Mouse (Mus musculus) lung, embryonic 15.5 days (tissue): ENCODE results near the gene Dnali1. TPM values are rescaled to one million over a fixed set of nuclear protein-coding genes. Genes with fewer than 3 reads are reported as not detected.

Experiments used
- ATAC-seq: fragments of 200-750 bp; cut with Nextera tagmentation; 2 replicates; pipeline ENCODE4 v1.8.0; 2017; ENCODE audit warnings: moderate number of reproducible peaks, borderline replicate concordance; ENCODE audit not compliant: low FRiP score, low TSS enrichment; ENCODE audit errors: extremely low read depth
- H3K27ac ChIP-seq: fragments of 300-500 bp; sonication (generic); 2 replicates; pipeline ENCODE4 v1.5.1; 2015; ENCODE audit warnings: moderate library complexity, mild to moderate bottlenecking, inconsistent platforms
- H3K27me3 ChIP-seq: fragments of 300-500 bp; sonication (generic); 2 replicates; pipeline ENCODE4 v1.6.1; 2015; ENCODE audit warnings: inconsistent platforms
- H3K36me3 ChIP-seq: fragments of 300-500 bp; sonication (generic); 2 replicates; pipeline ENCODE4 v1.6.1; 2015; ENCODE audit warnings: inconsistent platforms
- H3K4me1 ChIP-seq: fragments of 300-500 bp; sonication (generic); 2 replicates; pipeline ENCODE4 v1.6.1; 2015; ENCODE audit warnings: inconsistent platforms
- H3K4me2 ChIP-seq: fragments of 300-500 bp; sonication (generic); 2 replicates; pipeline ENCODE4 v1.6.1; 2015; ENCODE audit warnings: inconsistent platforms, mild to moderate bottlenecking, moderate library complexity
- H3K4me3 ChIP-seq: fragments of 300-500 bp; sonication (generic); 2 replicates; pipeline ENCODE4 v1.5.1; 2015; ENCODE audit warnings: mild to moderate bottlenecking, inconsistent platforms
- H3K9ac ChIP-seq: fragments of 300-500 bp; sonication (generic); 2 replicates; pipeline ENCODE4 v1.6.1; 2015; ENCODE audit warnings: inconsistent platforms
- H3K9me3 ChIP-seq: fragments of 300-500 bp; sonication (generic); 2 replicates; pipeline ENCODE4 v1.6.1; 2016; ENCODE audit warnings: inconsistent platforms
- WGBS: fragments of 180-500 bp; shearing (Covaris S2); methylation state at CpG from one replicate; pipeline ENCODE4 v1.1.7; 2015; 5-methylcytosine and 5-hydroxymethylcytosine counted together
- polyA plus RNA-seq: library from polyadenylated mRNA; unstranded; fragments of >200 nt; fragmentation: Nextera tagmentation; extraction: Ambion mirVana; gene quantifications from 2 replicates; pipeline ENCODE4 v1.2.1, GENCODE M21; 2015

Dnali1 gene
- polyA plus RNA-seq, 1 experiment from 2014 or later: 2.0 TPM

- 92% methylated on average over 2 of the region's 2 CpGs for WGBS
These were observed 13.2 kb upstream of the Dnali1 start for GRCm38 (mm10) chr4:125078698-125079097.

GRCm38 (mm10) chr4:125077700-125078099, 12.2 kb upstream of the Dnali1 start:
- Histone ChIP-seq H3K27ac (no peak overlapping the region), H3K9ac (no peak overlapping the region), H3K27me3 (no peaks in the 10 kb centered on the region), H3K9me3 (no peaks in the 10 kb centered on the region), H3K36me3 (peaks cover 27% of the 10 kb centered on the region), H3K4me3 (no peak overlapping the region), H3K4me2 (no peak overlapping the region), H3K4me1 (no peaks in the 10 kb centered on the region)
- WGBS: 82% methylated on average over 2 of the region's 2 CpGs
- ATAC-seq: no peak

More at GRCm38 (mm10) chr4:125078698-125079097, 13.2 kb upstream of the Dnali1 start:
- no peak overlapping the region for H3K27ac ChIP-seq
- H3K4me1 ChIP-seq: no peaks in the 10 kb centered on the region
- H3K4me2 ChIP-seq: no peak overlapping the region
- H3K27me3 ChIP-seq: no peaks in the 10 kb centered on the region
- ATAC-seq: no peak
- H3K4me3 ChIP-seq: no peak overlapping the region
- H3K9me3 ChIP-seq: no peaks in the 10 kb centered on the region
- H3K36me3 ChIP-seq: peaks cover 17% of the 10 kb centered on the region
- H3K9ac ChIP-seq: no peak overlapping the region

- Histone ChIP-seq H3K4me3 (peak within 1 kb of the TSS; percentile 90), H3K4me2 (peak within 1 kb of the TSS; percentile 82), H3K27me3 (no peaks in the 10 kb centered on the region), H3K9ac (peak within 1 kb of the TSS; percentile 93), H3K36me3 (peaks cover 31% of the 10 kb centered on the region), H3K9me3 (no peaks in the 10 kb centered on the region), H3K27ac (peak within 1 kb of the TSS; percentile 57), H3K4me1 (peaks cover 15% of the 10 kb centered on the region)
- 1% methylated on average over 78 of the region's 78 CpGs for WGBS
- ATAC-seq: peak; percentile 88
These were observed 1.2 kb upstream of the Dnali1 start, which contains the start of gene Snip1 for GRCm38 (mm10) chr4:125066490-125067370. TSS of gene Snip1 (plus strand) at chr4:125066672.

- no peak overlapping the region for H3K27ac ChIP-seq
- H3K4me1 ChIP-seq: peaks cover 17% of the 10 kb centered on the region
- ATAC-seq: no peak
- no peak overlapping the region for H3K4me3 ChIP-seq
- WGBS: 61% methylated on average over 8 of the region's 8 CpGs
- H3K9me3 ChIP-seq: no peaks in the 10 kb centered on the region
- H3K9ac ChIP-seq: no peak overlapping the region
- no peak overlapping the region for H3K4me2 ChIP-seq
- H3K36me3 ChIP-seq: peaks cover 4% of the 10 kb centered on the region; the same call in 1 of the 2 replicates
- H3K27me3 ChIP-seq: no peaks in the 10 kb centered on the region
These were observed 1.7 kb downstream of the Dnali1 start for GRCm38 (mm10) chr4:125063829-125064228.

- H3K27me3 ChIP-seq: no peaks in the 10 kb centered on the region
- peak; percentile 84; the same call in 1 of the 2 replicates for ATAC-seq
- H3K9ac ChIP-seq: no peak overlapping the region
- peak overlapping the region; percentile 42 for H3K4me2 ChIP-seq
- peaks cover 23% of the 10 kb centered on the region for H3K36me3 ChIP-seq
- no peaks in the 10 kb centered on the region for H3K9me3 ChIP-seq
- H3K27ac ChIP-seq: no peak overlapping the region
- 0 out of 2 replicates have a peak overlapping the region, but pooled peaks have one; percentile 14 for H3K4me3 ChIP-seq
- WGBS: 6% methylated on average over 8 of the region's 8 CpGs
- H3K4me1 ChIP-seq: peaks cover 5% of the 10 kb centered on the region; the same call in 1 of the 2 replicates
These were observed 6.5 kb downstream of the Dnali1 start for GRCm38 (mm10) chr4:125059025-125059424.

GRCm38 (mm10) chr4:125058033-125058432, 7.5 kb downstream of the Dnali1 start:
- Histone ChIP-seq H3K27ac (no peak overlapping the region), H3K4me2 (no peak overlapping the region), H3K9me3 (no peaks in the 10 kb centered on the region), H3K27me3 (no peaks in the 10 kb centered on the region), H3K9ac (no peak overlapping the region), H3K36me3 (peaks cover 33% of the 10 kb centered on the region), H3K4me1 (peaks cover 5% of the 10 kb centered on the region; the same call in 1 of the 2 replicates), H3K4me3 (no peak overlapping the region)
- ATAC-seq: no peak
- 41% methylated on average over 5 of the region's 5 CpGs for WGBS

- no peak overlapping the region for H3K4me2 ChIP-seq
- H3K36me3 ChIP-seq: peaks cover 40% of the 10 kb centered on the region
- WGBS: 40% methylated on average over 3 of the region's 3 CpGs
- ATAC-seq: no peak
- H3K4me3 ChIP-seq: no peak overlapping the region
- H3K27ac ChIP-seq: no peak overlapping the region
- H3K27me3 ChIP-seq: no peaks in the 10 kb centered on the region
- no peak overlapping the region for H3K9ac ChIP-seq
- peaks cover 5% of the 10 kb centered on the region; the same call in 1 of the 2 replicates for H3K4me1 ChIP-seq
- no peaks in the 10 kb centered on the region for H3K9me3 ChIP-seq
These were observed 8.2 kb downstream of the Dnali1 start for GRCm38 (mm10) chr4:125057273-125057672.

GRCm38 (mm10) chr4:125056476-125056875, 9.0 kb downstream of the Dnali1 start:
- Histone ChIP-seq H3K4me3 (no peak overlapping the region), H3K27ac (no peak overlapping the region), H3K4me2 (no peak overlapping the region), H3K9ac (no peak overlapping the region), H3K9me3 (no peaks in the 10 kb centered on the region), H3K4me1 (peaks cover 5% of the 10 kb centered on the region; the same call in 1 of the 2 replicates), H3K36me3 (peaks cover 46% of the 10 kb centered on the region), H3K27me3 (no peaks in the 10 kb centered on the region)
- ATAC-seq: no peak
- WGBS: 97% methylated on average over 4 of the region's 4 CpGs

GRCm38 (mm10) chr4:125055385-125055784, 10.1 kb downstream of the Dnali1 start:
- Histone ChIP-seq H3K4me1 (peaks cover 5% of the 10 kb centered on the region; the same call in 1 of the 2 replicates), H3K4me2 (no peak overlapping the region), H3K27me3 (no peaks in the 10 kb centered on the region), H3K9ac (no peak overlapping the region), H3K9me3 (no peaks in the 10 kb centered on the region), H3K27ac (no peak overlapping the region), H3K4me3 (no peak overlapping the region), H3K36me3 (peaks cover 52% of the 10 kb centered on the region)
- no peak for ATAC-seq
- WGBS: 83% methylated on average over 9 of the region's 9 CpGs

- 81% methylated on average over 7 of the region's 7 CpGs for WGBS
- H3K36me3 ChIP-seq: peaks cover 91% of the 10 kb centered on the region
- H3K4me2 ChIP-seq: no peak overlapping the region
- H3K4me3 ChIP-seq: no peak overlapping the region
- no peaks in the 10 kb centered on the region for H3K4me1 ChIP-seq
- no peaks in the 10 kb centered on the region for H3K9me3 ChIP-seq
- H3K9ac ChIP-seq: no peak overlapping the region
- H3K27ac ChIP-seq: no peak overlapping the region
- H3K27me3 ChIP-seq: no peaks in the 10 kb centered on the region
- no peak for ATAC-seq
These were observed 21.0 kb downstream of the Dnali1 start for GRCm38 (mm10) chr4:125044454-125044853.

GRCm38 (mm10) chr4:125034341-125034740, 31.2 kb downstream of the Dnali1 start:
- H3K27ac ChIP-seq: no peak overlapping the region
- no peak overlapping the region for H3K9ac ChIP-seq
- H3K4me3 ChIP-seq: no peak overlapping the region
- H3K4me1 ChIP-seq: peaks cover 13% of the 10 kb centered on the region
- H3K27me3 ChIP-seq: no peaks in the 10 kb centered on the region
- 73% methylated on average over 4 of the region's 4 CpGs for WGBS
- H3K9me3 ChIP-seq: no peaks in the 10 kb centered on the region
- no peak overlapping the region for H3K4me2 ChIP-seq
- no peak for ATAC-seq
- H3K36me3 ChIP-seq: peaks cover 29% of the 10 kb centered on the region
